Mouse (Mus musculus): ENCODE measurements around the gene Tmem117. TPM values are rescaled to one million over a fixed set of nuclear protein-coding genes. Genes with fewer than 3 reads are reported as not detected.

Gene Tmem117
- polyA plus RNA-seq, 1 experiment, result not detected

GRCm38 (mm10) chr15:94793455-94793854 lies 164.4 kb downstream of the Tmem117 start:
- H3K27me3 ChIP-seq (ENCODE audit: control insufficient read depth, insufficient read depth, low read length), result no peaks in the 10 kb centered on the region
- no peaks in the 10 kb centered on the region for H3K4me1 ChIP-seq (ENCODE audit: control insufficient read depth, insufficient read depth, insufficient read length)
- no peak for TF ChIP-seq POLR2A (IDR thresholded peaks at IDR 0.05; ENCODE audit: low read depth, low read length)
- TF ChIP-seq CTCF (IDR thresholded peaks at IDR 0.05; ENCODE audit: extremely low read depth, insufficient read depth, insufficient read length, insufficient replicate concordance), result no peak
- H3K27ac ChIP-seq (ENCODE audit: insufficient read depth, low read length), result no peak overlapping the region
- no peak for DNase-seq (ENCODE audit: low read depth in 1 of 2, low spot score in 2 of 2)
- H3K36me3 ChIP-seq (ENCODE audit: control insufficient read depth, insufficient read depth, low read length), result no peaks in the 10 kb centered on the region
- WGBS, result 68% methylated on average over 8 of the region's 8 CpGs
- H3K4me3 ChIP-seq (ENCODE audit: extremely low read depth, insufficient read depth, insufficient read length), result no peak overlapping the region

- no peak overlapping the region for H3K27ac ChIP-seq (ENCODE audit: insufficient read depth, low read length)
- no peak overlapping the region for H3K4me3 ChIP-seq (ENCODE audit: extremely low read depth, insufficient read depth, insufficient read length)
- TF ChIP-seq CTCF (IDR thresholded peaks at IDR 0.05; ENCODE audit: extremely low read depth, insufficient read depth, insufficient read length, insufficient replicate concordance), result no peak
- no peak for TF ChIP-seq POLR2A (IDR thresholded peaks at IDR 0.05; ENCODE audit: low read depth, low read length)
- no peaks in the 10 kb centered on the region for H3K27me3 ChIP-seq (ENCODE audit: control insufficient read depth, insufficient read depth, low read length)
- no peaks in the 10 kb centered on the region for H3K4me1 ChIP-seq (ENCODE audit: control insufficient read depth, insufficient read depth, insufficient read length)
- no peak for DNase-seq (ENCODE audit: low read depth in 1 of 2, low spot score in 2 of 2)
- WGBS, result 79% methylated on average over 4 of the region's 4 CpGs
- no peaks in the 10 kb centered on the region for H3K36me3 ChIP-seq (ENCODE audit: control insufficient read depth, insufficient read depth, low read length)
Observed at GRCm38 (mm10) chr15:94795484-94795883, 166.5 kb downstream of the Tmem117 start.

- no peak for TF ChIP-seq CTCF (IDR thresholded peaks at IDR 0.05; ENCODE audit: extremely low read depth, insufficient read depth, insufficient read length, insufficient replicate concordance)
- no peak for TF ChIP-seq POLR2A (IDR thresholded peaks at IDR 0.05; ENCODE audit: low read depth, low read length)
Observed at GRCm38 (mm10) chr15:94798236-94798635, 169.2 kb downstream of the Tmem117 start.

GRCm38 (mm10) chr15:94801462-94801861 lies 172.4 kb downstream of the Tmem117 start:
- no peak for DNase-seq (ENCODE audit: low read depth in 1 of 2, low spot score in 2 of 2)
- 86% methylated on average over 8 of the region's 8 CpGs for WGBS
- Histone ChIP-seq H3K4me1 (ENCODE audit: control insufficient read depth, insufficient read depth, insufficient read length) (no peaks in the 10 kb centered on the region), H3K27ac (ENCODE audit: insufficient read depth, low read length) (no peak overlapping the region), H3K27me3 (ENCODE audit: control insufficient read depth, insufficient read depth, low read length) (no peaks in the 10 kb centered on the region), H3K4me3 (ENCODE audit: extremely low read depth, insufficient read depth, insufficient read length) (no peak overlapping the region), H3K36me3 (ENCODE audit: control insufficient read depth, insufficient read depth, low read length) (no peaks in the 10 kb centered on the region)
- TF ChIP-seq CTCF (IDR thresholded peaks at IDR 0.05; ENCODE audit: extremely low read depth, insufficient read depth, insufficient read length, insufficient replicate concordance) (no peak), POLR2A (IDR thresholded peaks at IDR 0.05; ENCODE audit: low read depth, low read length) (no peak)

More at GRCm38 (mm10) chr15:94798236-94798635, 169.2 kb downstream of the Tmem117 start:
- no peak overlapping the region for H3K4me3 ChIP-seq (ENCODE audit: extremely low read depth, insufficient read depth, insufficient read length)
- no peak overlapping the region for H3K27ac ChIP-seq (ENCODE audit: insufficient read depth, low read length)
- 75% methylated on average over 3 of the region's 3 CpGs for WGBS
- DNase-seq (ENCODE audit: low read depth in 1 of 2, low spot score in 2 of 2), result no peak
- H3K36me3 ChIP-seq (ENCODE audit: control insufficient read depth, insufficient read depth, low read length), result no peaks in the 10 kb centered on the region
- no peaks in the 10 kb centered on the region for H3K27me3 ChIP-seq (ENCODE audit: control insufficient read depth, insufficient read depth, low read length)
- H3K4me1 ChIP-seq (ENCODE audit: control insufficient read depth, insufficient read depth, insufficient read length), result no peaks in the 10 kb centered on the region

- Histone ChIP-seq H3K4me1 (ENCODE audit: control insufficient read depth, insufficient read depth, insufficient read length) (no peaks in the 10 kb centered on the region), H3K4me3 (ENCODE audit: extremely low read depth, insufficient read depth, insufficient read length) (no peak overlapping the region), H3K36me3 (ENCODE audit: control insufficient read depth, insufficient read depth, low read length) (no peaks in the 10 kb centered on the region), H3K27me3 (ENCODE audit: control insufficient read depth, insufficient read depth, low read length) (no peaks in the 10 kb centered on the region), H3K27ac (ENCODE audit: insufficient read depth, low read length) (no peak overlapping the region)
- 88% methylated on average over 17 of the region's 17 CpGs for WGBS
- TF ChIP-seq CTCF (IDR thresholded peaks at IDR 0.05; ENCODE audit: extremely low read depth, insufficient read depth, insufficient read length, insufficient replicate concordance) (no peak), POLR2A (IDR thresholded peaks at IDR 0.05; ENCODE audit: low read depth, low read length) (no peak)
- DNase-seq (ENCODE audit: low read depth in 1 of 2, low spot score in 2 of 2), result no peak
Observed at GRCm38 (mm10) chr15:94802820-94803219, 173.8 kb downstream of the Tmem117 start.

- 60% methylated on average over 17 of the region's 17 CpGs for WGBS
- no peaks in the 10 kb centered on the region for H3K4me1 ChIP-seq (ENCODE audit: control insufficient read depth, insufficient read depth, insufficient read length)
- no peak for TF ChIP-seq POLR2A (IDR thresholded peaks at IDR 0.05; ENCODE audit: low read depth, low read length)
- no peak for TF ChIP-seq CTCF (IDR thresholded peaks at IDR 0.05; ENCODE audit: extremely low read depth, insufficient read depth, insufficient read length, insufficient replicate concordance)
- no peaks in the 10 kb centered on the region for H3K36me3 ChIP-seq (ENCODE audit: control insufficient read depth, insufficient read depth, low read length)
- DNase-seq (ENCODE audit: low read depth in 1 of 2, low spot score in 2 of 2), result no peak
- no peak overlapping the region for H3K4me3 ChIP-seq (ENCODE audit: extremely low read depth, insufficient read depth, insufficient read length)
- H3K27ac ChIP-seq (ENCODE audit: insufficient read depth, low read length), result no peak overlapping the region
- no peaks in the 10 kb centered on the region for H3K27me3 ChIP-seq (ENCODE audit: control insufficient read depth, insufficient read depth, low read length)
Observed at GRCm38 (mm10) chr15:94803624-94804342, 174.8 kb downstream of the Tmem117 start.

- Histone ChIP-seq H3K27me3 (ENCODE audit: control insufficient read depth, insufficient read depth, low read length) (no peaks in the 10 kb centered on the region), H3K27ac (ENCODE audit: insufficient read depth, low read length) (no peak overlapping the region), H3K4me3 (ENCODE audit: extremely low read depth, insufficient read depth, insufficient read length) (no peak overlapping the region), H3K4me1 (ENCODE audit: control insufficient read depth, insufficient read depth, insufficient read length) (no peaks in the 10 kb centered on the region), H3K36me3 (ENCODE audit: control insufficient read depth, insufficient read depth, low read length) (no peaks in the 10 kb centered on the region)
- DNase-seq (ENCODE audit: low read depth in 1 of 2, low spot score in 2 of 2), result no peak
- no peak for TF ChIP-seq POLR2A (IDR thresholded peaks at IDR 0.05; ENCODE audit: low read depth, low read length)
- TF ChIP-seq CTCF (IDR thresholded peaks at IDR 0.05; ENCODE audit: extremely low read depth, insufficient read depth, insufficient read length, insufficient replicate concordance), result no peak
- WGBS, result 83% methylated on average over 3 of the region's 3 CpGs
Observed at GRCm38 (mm10) chr15:94806005-94806404, 177.0 kb downstream of the Tmem117 start.
